Mouse (Mus musculus) right cerebral cortex, postnatal 36 days (tissue): ENCODE measurements around the gene Nlrp9b.
"Not testable (repeated sequence)": the region's sequence is repeated elsewhere in the genome, so short reads cannot be mapped to it uniquely, and the experiment has no call there.

Source experiments
- DNase-seq, 2 experiments: peaks; one replicate each; pipeline ENCODE4 v3.0.0; 2022; ENCODE audit warnings: low spot score in 2 of 2, mixed read lengths in 1 of 2

The Nlrp9b gene

GRCm38 (mm10) chr7:19991165-19991564 is at the start of gene Nlrp9b:
Nlrp9b (plus strand) TSS chr7:19991465.
- DNase-seq: not testable (repeated sequence)

GRCm38 (mm10) chr7:19944709-19945108 is 46.6 kb upstream of the Nlrp9b start:
- DNase-seq: no peak

GRCm38 (mm10) chr7:19945201-19945600 is 46.1 kb upstream of the Nlrp9b start:
- DNase-seq: no peak

GRCm38 (mm10) chr7:19945821-19946515 is 45.3 kb upstream of the Nlrp9b start:
- no peak for DNase-seq

GRCm38 (mm10) chr7:19948956-19949355 is 42.3 kb upstream of the Nlrp9b start:
- DNase-seq: no peak

- DNase-seq: no peak
Measured at GRCm38 (mm10) chr7:19949996-19950395, 41.3 kb upstream of the Nlrp9b start.

GRCm38 (mm10) chr7:19950589-19950988 is 40.7 kb upstream of the Nlrp9b start, which contains the start of gene Igsf23:
Igsf23 (minus strand) TSS chr7:19950756.
- DNase-seq: no peak

GRCm38 (mm10) chr7:19952320-19952986 is 38.8 kb upstream of the Nlrp9b start:
- no peak for DNase-seq

GRCm38 (mm10) chr7:19953054-19953453 is 38.2 kb upstream of the Nlrp9b start:
- DNase-seq: no peak

- no peak for DNase-seq
Measured at GRCm38 (mm10) chr7:19955861-19956260, 35.4 kb upstream of the Nlrp9b start.

- DNase-seq: peak; percentile 80 to 85
Measured at GRCm38 (mm10) chr7:19956341-19956781, 34.9 kb upstream of the Nlrp9b start.

- DNase-seq: no peak
Measured at GRCm38 (mm10) chr7:19962423-19962822, 28.8 kb upstream of the Nlrp9b start.

GRCm38 (mm10) chr7:19964985-19965579 is 26.2 kb upstream of the Nlrp9b start, which contains the start of gene Ceacam20:
Ceacam20 (plus strand) TSS chr7:19965412.
- DNase-seq: no peak

- DNase-seq: no peak
Measured at GRCm38 (mm10) chr7:19969106-19969505, 22.2 kb upstream of the Nlrp9b start.

- DNase-seq: no peak
Measured at GRCm38 (mm10) chr7:19969541-19970090, 21.6 kb upstream of the Nlrp9b start.

GRCm38 (mm10) chr7:19970196-19970595 is 21.1 kb upstream of the Nlrp9b start:
- no peak for DNase-seq

- no peak for DNase-seq
Measured at GRCm38 (mm10) chr7:19971516-19971915, 19.7 kb upstream of the Nlrp9b start.

- not testable (repeated sequence) for DNase-seq
Measured at GRCm38 (mm10) chr7:19996721-19997120, 5.5 kb downstream of the Nlrp9b start.

- DNase-seq: no peak
Measured at GRCm38 (mm10) chr7:20009987-20010386, 18.7 kb downstream of the Nlrp9b start.

- DNase-seq: not testable (repeated sequence)
Measured at GRCm38 (mm10) chr7:20064100-20064499, 72.8 kb downstream of the Nlrp9b start.

GRCm38 (mm10) chr7:20078118-20078517 is 86.9 kb downstream of the Nlrp9b start:
- DNase-seq: not testable (repeated sequence)

- not testable (repeated sequence) for DNase-seq
Measured at GRCm38 (mm10) chr7:20099380-20099779, 108.1 kb downstream of the Nlrp9b start, which contains the start of gene Vmn1r91. Vmn1r91 (plus strand) TSS chr7:20099680.
